Mouse (Mus musculus): ENCODE measurements around the gene Kifap3. TPM values are rescaled to one million over a fixed set of nuclear protein-coding genes. Genes with fewer than 3 reads are reported as not detected.

Gene Kifap3
- total and polyA plus RNA-seq, 2 experiments from 2014 or later: 157 to 159 TPM

DNA sequence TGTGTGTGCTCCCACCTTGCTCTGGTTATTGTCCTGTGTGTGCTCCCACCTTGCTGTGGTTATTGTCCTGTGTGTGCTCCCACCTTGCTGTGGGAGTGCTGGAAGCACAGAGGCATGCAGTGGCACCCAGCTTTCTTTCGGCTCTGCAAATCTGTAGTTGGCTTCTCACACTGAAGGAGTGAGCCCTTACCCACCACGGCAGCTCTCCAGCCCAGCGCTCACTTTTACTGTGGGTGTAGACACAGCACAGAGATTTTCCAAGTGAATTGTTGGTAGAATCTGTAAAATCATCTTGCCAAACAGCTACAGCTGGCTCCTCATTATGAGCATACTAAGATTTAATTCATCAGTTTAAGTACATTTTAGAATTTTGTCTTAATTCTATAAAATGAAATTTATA is 93.8 kb downstream of the Kifap3 start:
- H3K27ac ChIP-seq (ENCODE audit: low read depth, low read length): no peak overlapping the region
- no peaks in the 10 kb centered on the region for H3K9me3 ChIP-seq (ENCODE audit: low read length)
- no peak for ATAC-seq (ENCODE audit: low FRiP score)
- H3K36me3 ChIP-seq (ENCODE audit: insufficient read depth, low read length): peaks cover 3% of the 10 kb centered on the region; the same call in 1 of the 2 replicates
- DNase-seq (ENCODE audit: low spot score): no peak
- TF ChIP-seq CTCF (IDR thresholded peaks at IDR 0.05): no peak
- H3K4me1 ChIP-seq (ENCODE audit: insufficient read depth, low read length): no peaks in the 10 kb centered on the region
- H3K4me2 ChIP-seq (ENCODE audit: low read depth, low read length, poor library complexity, severe bottlenecking): no peak overlapping the region
- WGBS: 91% methylated on average over 3 of the region's 3 CpGs
- no peak overlapping the region for H3K4me3 ChIP-seq (ENCODE audit: low read depth, low read length)
- H3K9ac ChIP-seq (replicated peaks; ENCODE audit: low read length, poor library complexity, severe bottlenecking): no peak overlapping the region
- H3K27me3 ChIP-seq (ENCODE audit: insufficient read depth, low read length): no peaks in the 10 kb centered on the region

GRCm38 (mm10) chr1:163889629-163890028 is 110.2 kb downstream of the Kifap3 start:
- no peaks in the 10 kb centered on the region for H3K36me3 ChIP-seq (ENCODE audit: insufficient read depth, low read length)
- no peak overlapping the region for H3K4me2 ChIP-seq (ENCODE audit: low read depth, low read length, poor library complexity, severe bottlenecking)
- no peaks in the 10 kb centered on the region for H3K4me1 ChIP-seq (ENCODE audit: insufficient read depth, low read length)
- ATAC-seq (ENCODE audit: low FRiP score): no peak
- DNase-seq (ENCODE audit: low spot score): no peak
- no peak overlapping the region for H3K4me3 ChIP-seq (ENCODE audit: low read depth, low read length)
- no peaks in the 10 kb centered on the region for H3K9me3 ChIP-seq (ENCODE audit: low read length)
- no peak overlapping the region for H3K9ac ChIP-seq (replicated peaks; ENCODE audit: low read length, poor library complexity, severe bottlenecking)
- H3K27ac ChIP-seq (ENCODE audit: low read depth, low read length): no peak overlapping the region
- no peaks in the 10 kb centered on the region for H3K27me3 ChIP-seq (ENCODE audit: insufficient read depth, low read length)
- no peak for TF ChIP-seq CTCF (IDR thresholded peaks at IDR 0.05)

- Histone ChIP-seq H3K36me3 (ENCODE audit: insufficient read depth, low read length) (no peaks in the 10 kb centered on the region), H3K9me3 (ENCODE audit: low read length) (no peaks in the 10 kb centered on the region), H3K4me3 (ENCODE audit: low read depth, low read length) (no peak overlapping the region), H3K4me2 (ENCODE audit: low read depth, low read length, poor library complexity, severe bottlenecking) (no peak overlapping the region), H3K27me3 (ENCODE audit: insufficient read depth, low read length) (no peaks in the 10 kb centered on the region), H3K27ac (ENCODE audit: low read depth, low read length) (no peak overlapping the region), H3K9ac (replicated peaks; ENCODE audit: low read length, poor library complexity, severe bottlenecking) (no peak overlapping the region), H3K4me1 (ENCODE audit: insufficient read depth, low read length) (no peaks in the 10 kb centered on the region)
- WGBS: 63% methylated on average over 5 of the region's 5 CpGs
- no peak for DNase-seq (ENCODE audit: low spot score)
- no peak for ATAC-seq (ENCODE audit: low FRiP score)
- no peak for TF ChIP-seq CTCF (IDR thresholded peaks at IDR 0.05)
Observed at GRCm38 (mm10) chr1:163893294-163893693, 113.9 kb downstream of the Kifap3 start.

DNA sequence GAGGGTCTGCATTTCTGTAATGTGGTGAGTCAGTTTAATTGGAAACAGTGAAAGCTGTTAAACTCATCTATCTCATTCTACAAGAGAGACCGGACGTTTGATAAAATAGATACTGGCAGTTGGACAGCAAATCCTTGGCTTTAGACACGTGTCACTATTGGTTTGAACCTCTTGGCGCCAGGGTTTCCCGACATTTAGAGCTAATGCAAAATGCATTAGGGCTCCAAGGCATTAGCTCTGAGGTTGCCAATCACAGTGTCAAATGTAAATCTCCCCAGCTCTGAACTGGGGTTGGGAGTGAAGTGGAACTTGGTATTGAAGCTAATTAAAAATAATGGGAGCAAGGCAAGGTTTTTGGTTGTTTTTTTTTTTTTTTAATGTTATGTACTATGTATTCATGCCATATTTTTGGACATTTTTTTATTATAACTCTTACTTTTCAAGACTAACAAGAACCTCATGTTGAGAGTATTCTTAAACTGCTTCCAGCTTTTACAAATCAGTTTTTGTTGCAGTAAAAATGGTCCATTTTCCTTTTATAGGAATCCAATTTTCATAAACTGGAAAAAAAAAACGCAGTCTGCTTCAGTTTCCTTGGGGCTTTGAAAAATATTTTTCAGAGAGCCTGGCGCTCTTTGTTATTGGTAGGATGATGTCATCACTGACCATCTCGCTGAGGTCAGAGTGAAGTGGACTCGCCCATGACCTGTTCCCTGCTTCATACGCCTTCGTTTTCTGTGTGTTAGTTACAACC is 114.6 kb downstream of the Kifap3 start:
- no peak for TF ChIP-seq CTCF (IDR thresholded peaks at IDR 0.05)
- H3K4me1 ChIP-seq (ENCODE audit: insufficient read depth, low read length): no peaks in the 10 kb centered on the region
- H3K36me3 ChIP-seq (ENCODE audit: insufficient read depth, low read length): no peaks in the 10 kb centered on the region
- no peaks in the 10 kb centered on the region for H3K27me3 ChIP-seq (ENCODE audit: insufficient read depth, low read length)
- no peak for DNase-seq (ENCODE audit: low spot score)
- H3K27ac ChIP-seq (ENCODE audit: low read depth, low read length): no peak overlapping the region
- no peak overlapping the region for H3K4me3 ChIP-seq (ENCODE audit: low read depth, low read length)
- no peak overlapping the region for H3K9ac ChIP-seq (replicated peaks; ENCODE audit: low read length, poor library complexity, severe bottlenecking)
- no peaks in the 10 kb centered on the region for H3K9me3 ChIP-seq (ENCODE audit: low read length)
- H3K4me2 ChIP-seq (ENCODE audit: low read depth, low read length, poor library complexity, severe bottlenecking): no peak overlapping the region
- WGBS: 66% methylated on average over 11 of the region's 11 CpGs
- ATAC-seq (ENCODE audit: low FRiP score): peak; percentile 20; the same call in 1 of the 2 replicates

GRCm38 (mm10) chr1:163898291-163898764 is 118.9 kb downstream of the Kifap3 start:
- no peaks in the 10 kb centered on the region for H3K9me3 ChIP-seq (ENCODE audit: low read length)
- DNase-seq (ENCODE audit: low spot score) (no peak), ATAC-seq (ENCODE audit: low FRiP score) (no peak)
- no peaks in the 10 kb centered on the region for H3K4me1 ChIP-seq (ENCODE audit: insufficient read depth, low read length)
- H3K36me3 ChIP-seq (ENCODE audit: insufficient read depth, low read length): no peaks in the 10 kb centered on the region
- no peak overlapping the region for H3K27ac ChIP-seq (ENCODE audit: low read depth, low read length)
- H3K9ac ChIP-seq (replicated peaks; ENCODE audit: low read length, poor library complexity, severe bottlenecking): no peak overlapping the region
- 64% methylated on average over 5 of the region's 5 CpGs for WGBS
- no peak overlapping the region for H3K4me2 ChIP-seq (ENCODE audit: low read depth, low read length, poor library complexity, severe bottlenecking)
- no peak overlapping the region for H3K4me3 ChIP-seq (ENCODE audit: low read depth, low read length)
- H3K27me3 ChIP-seq (ENCODE audit: insufficient read depth, low read length): no peaks in the 10 kb centered on the region
- no peak for TF ChIP-seq CTCF (IDR thresholded peaks at IDR 0.05)

GRCm38 (mm10) chr1:163899575-163899974 is 120.2 kb downstream of the Kifap3 start:
- DNase-seq (ENCODE audit: low spot score) (no peak), ATAC-seq (ENCODE audit: low FRiP score) (no peak)
- no peak overlapping the region for H3K4me2 ChIP-seq (ENCODE audit: low read depth, low read length, poor library complexity, severe bottlenecking)
- H3K9me3 ChIP-seq (ENCODE audit: low read length): no peaks in the 10 kb centered on the region
- H3K27me3 ChIP-seq (ENCODE audit: insufficient read depth, low read length): no peaks in the 10 kb centered on the region
- no peak overlapping the region for H3K4me3 ChIP-seq (ENCODE audit: low read depth, low read length)
- WGBS: 91% methylated on average over 2 of the region's 2 CpGs
- H3K27ac ChIP-seq (ENCODE audit: low read depth, low read length): no peak overlapping the region
- H3K9ac ChIP-seq (replicated peaks; ENCODE audit: low read length, poor library complexity, severe bottlenecking): no peak overlapping the region
- no peaks in the 10 kb centered on the region for H3K36me3 ChIP-seq (ENCODE audit: insufficient read depth, low read length)
- H3K4me1 ChIP-seq (ENCODE audit: insufficient read depth, low read length): no peaks in the 10 kb centered on the region
- no peak for TF ChIP-seq CTCF (IDR thresholded peaks at IDR 0.05)

Measured in midbrain, postnatal 0 days (tissue).